Mouse (Mus musculus) c-Kit-negative CD71-positive TER-119-positive erythroid progenitor cells, embryonic 14.5 days (primary cell): ENCODE measurements around the gene Fxyd5.

Experiments
- DNase-seq: peaks from one replicate; pipeline ENCODE4 v3.0.0-alpha.2; 2013; ENCODE audit warnings: low read depth, low spot score

Gene Fxyd5

DNA sequence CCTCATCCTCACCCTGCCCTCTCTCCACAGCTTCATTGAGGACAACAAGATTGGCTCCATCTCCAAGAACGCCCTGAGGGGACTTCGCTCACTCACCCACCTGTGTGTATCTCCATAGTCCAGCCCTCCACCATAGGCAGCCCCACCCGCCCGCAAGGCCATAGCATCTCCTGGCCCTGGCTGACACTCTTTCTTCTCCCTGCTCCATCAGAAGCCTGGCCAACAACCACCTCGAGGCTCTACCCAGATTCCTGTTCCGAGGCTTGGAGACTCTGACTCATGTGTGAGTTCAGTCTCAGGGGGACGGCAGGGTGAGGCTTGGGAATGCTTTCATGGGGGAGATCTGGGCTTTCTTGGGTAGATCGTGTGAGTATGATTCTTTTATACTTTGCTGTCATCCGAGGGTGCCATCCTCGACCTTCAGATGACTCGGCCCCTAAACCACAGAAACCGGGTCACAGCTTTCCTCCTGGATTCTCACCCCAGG is 20.8 kb upstream of the Fxyd5 start:
- no peak for DNase-seq

DNA sequence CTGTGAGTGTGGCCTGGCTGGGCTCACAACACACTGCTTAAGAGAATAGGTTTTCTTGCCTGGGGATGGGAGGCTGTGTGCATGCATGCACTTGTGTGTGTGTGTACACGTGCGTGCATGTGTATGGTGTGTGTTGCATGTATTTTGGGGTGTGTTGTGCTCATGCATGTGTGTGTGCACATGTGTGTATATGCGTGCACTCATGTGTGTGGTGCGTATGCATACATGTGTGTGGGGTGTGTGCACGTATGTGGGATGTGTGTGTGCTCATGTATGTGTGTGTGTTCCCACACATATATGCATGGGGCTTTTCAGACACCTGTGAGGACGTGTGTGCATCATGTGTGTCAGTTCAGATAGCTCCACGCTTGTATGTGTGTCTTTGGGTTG is 18.3 kb upstream of the Fxyd5 start:
- DNase-seq: no peak

DNA sequence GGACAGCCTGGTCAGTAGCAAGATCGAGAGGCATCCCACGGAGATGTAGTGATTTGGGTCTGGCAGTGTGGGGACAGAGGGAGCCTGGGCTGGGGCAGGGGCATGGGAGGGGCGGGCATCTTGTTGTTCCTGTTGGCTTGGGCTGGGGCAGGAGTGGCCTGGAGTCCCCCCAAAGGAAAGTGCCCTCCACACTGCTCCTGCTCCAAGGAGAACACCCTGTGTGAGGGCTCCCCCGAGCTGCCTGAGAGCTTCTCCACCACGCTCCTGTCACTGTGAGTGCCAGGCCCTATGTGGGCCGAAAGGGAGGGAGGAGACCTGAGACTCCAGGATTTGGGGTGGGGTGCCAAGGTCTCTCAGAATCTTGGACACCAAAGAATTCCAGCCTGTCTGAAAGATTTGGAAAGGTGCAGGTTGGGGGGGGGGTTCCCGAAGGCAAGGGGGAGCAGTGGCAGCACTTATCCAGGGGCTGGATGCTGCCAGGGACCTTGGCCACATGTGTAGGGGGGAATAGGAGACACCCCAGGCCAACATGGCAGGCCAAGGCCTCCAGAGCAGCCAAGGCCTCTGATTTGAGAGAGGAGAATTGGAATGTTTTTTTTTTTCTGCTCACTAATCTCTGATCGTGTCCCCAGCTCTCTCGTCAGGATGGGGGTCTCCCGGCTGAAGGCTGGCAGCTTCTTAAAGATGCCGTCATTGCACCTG is 17.8 kb upstream of the Fxyd5 start:
- no peak for DNase-seq

DNA sequence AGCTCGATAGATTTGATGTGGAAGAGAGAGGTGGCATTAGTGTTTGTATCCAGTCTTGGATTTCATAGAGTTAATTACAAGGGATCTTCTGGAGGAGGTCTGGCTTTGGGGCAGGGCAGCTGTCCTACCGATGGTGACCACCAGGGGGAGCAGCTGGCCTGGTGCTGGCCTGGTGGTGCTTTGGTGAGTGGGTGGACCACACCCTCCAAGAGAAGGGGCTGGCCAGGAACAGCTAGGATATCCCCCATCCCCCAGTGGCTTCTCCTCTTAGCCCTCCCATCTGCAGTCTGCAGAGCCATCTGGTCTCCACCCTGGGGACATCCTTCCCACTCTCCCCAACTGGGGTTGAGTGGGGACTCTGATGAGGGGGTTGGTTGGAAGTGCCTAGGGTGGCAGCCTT is 16.8 kb upstream of the Fxyd5 start, which contains the start of gene Lgi4:
Gene Lgi4, plus strand, starts transcription at position 235 of the 400 bp plus-strand sequence.
- no peak for DNase-seq

DNA sequence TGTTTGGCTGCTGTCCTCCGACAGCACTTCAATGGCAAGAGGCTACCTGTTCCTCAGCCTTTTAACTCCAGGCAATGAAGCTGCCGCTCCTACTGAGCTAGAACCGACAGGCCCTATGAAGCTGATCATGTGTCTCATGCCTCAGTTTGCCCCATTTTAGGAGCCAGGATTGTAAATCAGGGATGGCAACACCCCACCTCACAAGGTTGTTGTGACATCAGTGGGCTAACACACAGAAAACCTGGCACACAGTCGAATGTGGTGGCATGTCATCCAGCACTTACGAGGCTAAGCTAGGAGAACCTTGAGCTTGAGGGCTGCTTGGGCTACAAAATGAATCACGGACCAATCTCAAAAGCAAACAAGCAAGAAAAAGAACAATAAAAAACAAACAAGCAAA is 15.9 kb upstream of the Fxyd5 start:
- no peak for DNase-seq

DNA sequence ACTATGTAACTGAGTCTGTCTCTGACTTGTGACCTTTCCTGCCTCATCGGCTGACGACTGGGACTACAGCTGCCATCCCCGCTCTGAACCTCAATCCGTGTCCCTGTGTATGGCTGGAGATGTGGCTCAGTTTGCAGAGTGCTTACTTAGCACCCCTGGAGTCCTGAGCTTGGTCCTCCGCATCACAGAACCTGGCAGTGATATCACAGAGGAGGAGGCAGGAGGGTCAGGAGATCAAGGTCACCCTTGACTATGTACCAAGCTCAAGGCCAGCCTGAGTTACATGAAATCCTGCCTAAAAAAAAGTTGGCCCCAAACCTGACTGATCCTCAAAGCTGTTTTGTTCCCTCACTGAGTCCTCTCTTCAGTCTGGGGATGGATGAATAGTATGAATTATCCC is 15.4 kb upstream of the Fxyd5 start:
- DNase-seq: no peak

DNA sequence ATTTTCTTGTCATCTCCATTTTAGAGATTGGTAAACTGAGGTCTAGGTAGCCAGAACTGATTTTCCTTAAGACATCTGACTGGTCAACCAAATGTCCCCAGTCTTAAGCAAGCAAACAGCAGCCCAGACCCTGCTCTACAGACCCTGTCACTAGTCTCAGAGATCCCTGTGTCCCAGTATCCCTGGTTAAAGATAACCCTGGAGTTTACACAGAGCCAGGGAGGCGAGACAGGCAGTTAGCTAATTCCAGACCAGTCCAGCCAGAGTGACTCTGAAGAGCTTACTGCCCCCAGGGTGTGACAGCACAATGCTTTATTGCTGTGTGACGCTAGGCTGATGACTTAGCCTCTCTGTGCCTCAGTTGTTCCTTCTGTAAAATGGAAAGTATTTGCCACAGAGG is 14.8 kb upstream of the Fxyd5 start, which contains the start of gene Fxyd1:
Gene Fxyd1, minus strand, starts transcription at position 129 of the 400 bp plus-strand sequence.
- no peak for DNase-seq

DNA sequence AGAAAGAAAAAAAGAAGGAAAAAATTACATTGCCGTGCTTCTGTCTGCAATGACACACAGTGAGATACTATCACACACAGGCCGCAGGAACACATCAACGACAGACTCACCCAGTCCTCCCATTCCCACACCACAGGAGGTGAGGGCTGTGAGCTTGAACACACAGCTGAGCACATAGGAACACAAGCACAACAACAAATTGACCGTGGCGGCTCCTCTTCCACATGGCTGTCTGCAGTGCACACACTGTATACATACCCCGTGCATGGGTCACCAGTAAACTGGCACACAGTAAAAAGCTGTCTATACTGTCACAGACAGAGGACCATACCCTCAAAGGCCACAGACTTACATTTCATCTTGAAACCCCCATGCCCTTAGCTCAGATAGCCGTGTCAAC is 14.2 kb upstream of the Fxyd5 start:
- DNase-seq: no peak

DNA sequence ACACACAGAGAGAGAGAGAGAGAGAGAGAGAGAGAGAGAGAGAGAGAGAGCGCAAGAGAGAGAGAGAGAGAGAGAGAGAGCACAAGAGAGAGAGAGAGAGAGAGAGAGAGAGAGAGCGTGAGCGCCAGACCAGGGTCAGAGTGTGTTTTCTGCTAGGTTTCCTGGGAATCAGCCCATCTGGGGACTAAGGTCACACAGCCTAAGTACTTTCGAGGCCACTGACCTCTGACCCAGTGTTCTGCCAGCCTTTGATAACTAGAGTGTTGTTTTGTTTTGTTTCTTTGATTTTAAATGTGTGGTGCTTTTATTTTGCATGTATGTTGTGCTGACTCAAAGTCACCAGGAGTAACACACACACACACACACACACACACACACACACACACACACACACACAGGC is 13.6 kb upstream of the Fxyd5 start:
- no peak for DNase-seq

DNA sequence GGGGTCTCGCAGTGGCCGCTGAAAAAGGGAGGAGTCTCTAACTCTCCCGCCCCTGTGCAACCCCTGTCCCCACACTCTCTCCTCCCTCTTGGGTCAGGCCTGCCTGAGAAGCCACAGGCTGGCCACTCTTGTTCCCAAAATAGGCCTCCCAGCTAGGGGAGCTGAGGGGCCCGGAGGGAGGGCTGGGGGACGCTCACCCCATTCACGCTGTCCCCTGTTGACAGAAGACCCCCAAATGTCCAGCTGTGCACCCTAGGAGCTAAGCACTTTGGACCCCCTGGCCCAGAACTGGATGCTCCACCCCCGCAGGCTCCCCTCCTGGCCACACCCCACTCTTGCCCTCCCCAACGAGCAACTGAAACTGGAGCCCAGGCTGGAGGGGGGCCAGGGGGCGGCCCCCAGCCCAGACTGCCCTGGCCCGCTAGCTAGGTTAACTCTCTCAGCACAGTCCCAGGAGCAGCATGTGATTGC is 13.1 kb upstream of the Fxyd5 start:
- no peak for DNase-seq

DNA sequence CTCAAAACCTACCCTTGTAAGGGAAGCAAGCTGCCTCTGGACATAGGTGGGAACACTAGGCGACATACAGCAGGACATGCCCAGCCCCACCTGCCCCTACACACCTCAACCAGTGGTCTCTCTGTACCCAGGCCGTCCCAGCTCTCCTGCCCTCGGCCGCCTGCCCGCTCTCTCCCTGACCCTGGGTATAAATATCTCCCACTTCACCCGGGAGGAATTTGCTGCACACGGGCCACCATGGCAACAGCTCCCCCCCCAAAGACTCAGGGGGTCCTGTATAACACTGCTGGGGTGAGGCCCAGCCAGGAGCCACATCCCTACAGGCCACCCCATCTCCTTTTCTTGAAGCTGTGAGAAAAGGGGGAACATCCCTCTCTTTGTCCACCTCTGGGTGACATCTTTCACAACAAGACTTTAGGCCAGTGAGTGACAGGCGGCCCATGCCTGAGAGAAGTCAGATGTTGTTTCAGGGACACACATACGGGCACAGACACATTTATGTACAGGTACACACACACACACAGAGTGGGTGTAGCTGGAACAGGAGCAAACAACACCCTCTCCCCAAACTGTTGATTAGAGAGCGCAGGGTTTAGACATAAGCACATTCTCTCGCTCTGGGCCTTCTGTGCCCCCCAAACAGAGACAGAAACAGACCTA is 12.5 kb upstream of the Fxyd5 start:
- DNase-seq: no peak

DNA sequence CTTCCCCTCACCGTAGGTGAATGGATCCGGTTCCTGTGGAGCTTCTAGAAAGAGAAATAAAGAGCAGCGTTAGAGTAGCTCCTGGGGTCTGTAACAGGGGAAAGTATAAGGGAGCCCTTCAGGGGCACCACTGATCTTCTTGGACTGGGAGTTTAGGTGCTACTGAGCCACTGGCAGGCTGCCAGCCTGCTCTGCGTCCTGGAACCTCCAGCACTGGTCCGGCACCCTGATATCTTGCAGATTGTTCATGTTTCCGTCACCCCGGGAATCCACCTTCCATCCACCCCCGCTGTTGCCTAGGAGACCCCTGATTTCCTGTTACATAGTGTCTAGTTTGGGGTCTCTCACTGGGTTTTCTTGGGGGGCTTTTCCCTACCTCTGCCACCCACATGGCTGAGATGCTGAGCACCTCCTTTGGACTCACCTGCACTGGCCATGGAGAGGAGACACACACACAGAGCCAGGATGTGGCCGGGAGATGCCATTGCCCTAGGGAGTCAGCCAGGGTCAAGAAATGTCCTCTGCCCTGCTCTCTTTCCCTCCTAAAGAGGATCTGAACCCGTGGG is 11.7 kb upstream of the Fxyd5 start:
- no peak for DNase-seq

DNA sequence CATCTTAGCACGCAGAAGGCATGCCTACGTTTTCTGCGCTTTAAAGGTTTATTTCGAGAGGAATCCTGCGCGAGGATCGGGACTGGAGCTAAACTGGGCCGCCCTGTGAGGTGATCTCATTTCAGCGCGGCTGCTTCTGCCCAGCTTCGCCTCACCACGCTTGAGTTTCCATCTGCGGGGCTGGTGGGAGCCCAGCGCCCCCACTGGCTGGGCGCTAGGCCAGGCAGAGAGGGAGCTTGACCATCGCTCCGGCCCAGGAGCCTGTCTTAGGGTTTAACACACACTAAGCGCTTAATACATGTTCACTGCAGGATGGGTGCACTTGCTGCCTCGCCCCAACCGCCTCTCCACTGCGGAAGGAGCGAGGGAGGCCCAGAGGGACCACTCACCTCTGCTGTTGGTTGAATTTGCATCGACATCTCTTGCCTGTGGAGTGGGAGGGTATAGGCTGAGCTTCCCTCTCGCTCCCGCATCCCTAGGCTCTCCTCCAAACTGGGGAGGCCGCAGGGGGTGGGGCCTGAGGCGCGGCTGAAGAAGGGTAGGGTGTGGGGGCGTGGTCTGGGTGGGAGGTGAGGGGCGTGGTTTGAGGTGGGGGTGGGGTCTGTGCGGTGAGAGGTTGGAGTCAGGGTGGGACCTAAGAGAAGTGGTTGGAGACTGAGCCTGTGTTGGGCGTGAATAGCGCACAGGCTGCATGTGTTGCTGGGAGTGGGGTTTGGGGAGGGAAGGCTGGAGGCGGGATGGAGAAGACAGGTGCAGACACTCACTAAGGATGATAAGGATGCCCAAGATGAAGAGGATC is 10.6 kb upstream of the Fxyd5 start:
- DNase-seq: no peak

DNA sequence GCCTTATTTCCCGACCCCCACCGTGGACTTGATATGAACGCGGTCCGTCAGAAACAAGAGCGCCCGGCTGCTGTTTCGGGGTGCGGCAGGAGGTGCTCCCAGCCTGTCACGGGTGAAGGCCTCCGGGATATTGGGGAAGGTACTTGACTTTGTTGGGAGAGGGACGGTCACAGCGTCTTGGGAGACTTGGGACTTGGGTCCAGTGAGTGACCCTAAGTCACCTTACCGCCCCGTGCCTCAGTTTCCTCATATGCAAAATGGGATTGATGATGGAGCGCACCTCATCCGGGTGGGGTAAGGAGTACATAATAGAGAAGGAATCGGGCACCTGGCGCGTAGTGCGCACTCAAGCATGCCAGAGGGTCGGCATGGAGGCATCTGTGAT is 10.0 kb upstream of the Fxyd5 start:
- no peak for DNase-seq

DNA sequence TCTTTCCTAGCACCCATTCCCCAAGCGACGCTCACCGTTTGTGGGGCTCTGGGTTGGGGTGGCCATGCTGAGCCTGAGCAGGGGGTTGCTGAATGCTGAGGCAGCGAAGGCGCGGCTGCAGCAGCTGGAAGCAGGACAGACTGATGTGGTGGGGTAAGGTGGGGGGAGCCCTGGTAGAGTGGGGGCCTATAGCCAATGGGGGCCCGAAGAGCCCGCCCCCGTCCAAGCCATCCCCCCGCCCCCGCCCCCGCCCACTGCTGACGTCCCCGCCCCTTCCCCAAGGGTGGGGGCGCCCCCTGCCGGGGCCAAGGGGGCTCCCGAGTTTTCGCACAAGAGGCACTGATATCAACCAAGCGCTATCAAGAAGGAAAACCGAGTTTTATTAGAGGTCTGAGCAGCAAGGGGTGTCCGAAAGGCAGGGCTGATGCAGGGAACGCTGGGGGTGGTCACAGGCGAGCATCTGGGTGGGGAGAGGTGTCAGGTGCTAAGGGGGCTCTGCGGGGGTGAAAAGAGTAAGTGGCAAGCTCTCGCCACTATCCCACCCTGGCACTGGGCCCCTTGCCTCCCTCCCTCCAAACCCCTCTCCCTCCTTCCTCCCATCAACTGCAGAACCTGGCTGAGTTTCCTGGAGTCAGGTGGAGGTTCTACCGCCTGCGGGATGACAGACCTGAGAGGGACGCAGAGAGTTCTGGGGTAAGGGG is 9.2 kb upstream of the Fxyd5 start, which contains the start of gene Fxyd7:
Gene Fxyd7, minus strand, starts transcription at position 147 of the 701 bp plus-strand sequence.
- no peak for DNase-seq

DNA sequence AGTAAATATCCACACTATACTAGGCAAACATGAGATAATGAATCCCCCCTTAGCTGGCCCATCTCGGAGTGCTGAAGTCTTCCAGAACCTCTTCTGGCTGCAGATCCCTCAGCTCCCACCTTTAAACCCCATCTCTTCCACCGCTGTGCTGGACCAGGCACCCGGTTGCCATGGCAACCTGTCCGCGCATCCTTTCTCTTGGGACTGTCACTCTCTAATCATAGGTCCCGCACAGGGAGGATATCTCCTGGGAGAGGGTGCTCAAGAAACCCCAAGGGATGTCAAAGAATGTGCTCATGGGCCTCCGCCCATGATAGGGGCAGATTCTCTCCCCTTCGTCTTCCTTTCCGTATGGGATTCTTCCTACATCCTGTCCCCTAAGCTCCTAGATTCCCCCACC is 8.6 kb upstream of the Fxyd5 start:
- no peak for DNase-seq

DNA sequence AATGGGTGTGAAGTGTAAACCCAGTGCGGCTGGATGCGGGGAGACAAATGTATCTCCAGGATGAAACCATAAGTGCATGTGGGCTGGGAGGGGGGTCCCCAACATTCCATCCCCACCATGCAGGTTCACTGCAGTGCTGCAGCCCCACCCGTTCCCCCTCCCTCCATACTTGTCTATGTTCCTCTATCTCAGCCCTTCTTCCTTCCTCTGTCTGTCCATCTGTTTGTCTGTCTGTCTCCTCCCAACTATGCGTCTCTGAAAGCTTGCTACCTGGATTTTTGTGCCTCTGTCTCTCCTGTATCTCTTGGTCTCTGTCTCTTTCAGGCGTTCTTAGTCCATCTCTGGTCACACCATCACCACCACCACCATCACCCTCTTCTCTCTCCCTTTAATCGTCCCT is 8.2 kb upstream of the Fxyd5 start:
- DNase-seq: no peak

DNA sequence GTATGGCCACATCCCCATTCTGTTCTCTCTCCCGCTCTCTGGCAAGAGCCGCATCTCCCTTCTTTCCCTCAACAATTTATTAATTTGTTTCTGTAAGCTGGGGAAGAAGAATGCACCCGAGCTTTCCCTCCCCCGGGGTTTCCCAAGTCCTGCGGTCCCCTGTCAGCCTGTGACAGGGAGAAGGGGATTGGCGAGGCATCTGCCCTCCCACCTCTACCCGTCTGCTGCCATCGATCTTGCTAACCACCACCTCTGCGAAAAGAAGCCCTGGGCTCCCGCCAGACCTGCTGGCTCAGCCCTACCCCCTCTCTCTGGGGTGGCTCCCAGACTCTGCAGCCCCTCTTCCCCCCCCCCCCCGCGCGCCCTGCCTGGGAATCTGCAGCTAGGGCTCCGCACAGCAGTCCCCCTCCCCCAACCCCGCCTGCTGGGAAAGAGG is 7.6 kb upstream of the Fxyd5 start:
- DNase-seq: no peak

DNA sequence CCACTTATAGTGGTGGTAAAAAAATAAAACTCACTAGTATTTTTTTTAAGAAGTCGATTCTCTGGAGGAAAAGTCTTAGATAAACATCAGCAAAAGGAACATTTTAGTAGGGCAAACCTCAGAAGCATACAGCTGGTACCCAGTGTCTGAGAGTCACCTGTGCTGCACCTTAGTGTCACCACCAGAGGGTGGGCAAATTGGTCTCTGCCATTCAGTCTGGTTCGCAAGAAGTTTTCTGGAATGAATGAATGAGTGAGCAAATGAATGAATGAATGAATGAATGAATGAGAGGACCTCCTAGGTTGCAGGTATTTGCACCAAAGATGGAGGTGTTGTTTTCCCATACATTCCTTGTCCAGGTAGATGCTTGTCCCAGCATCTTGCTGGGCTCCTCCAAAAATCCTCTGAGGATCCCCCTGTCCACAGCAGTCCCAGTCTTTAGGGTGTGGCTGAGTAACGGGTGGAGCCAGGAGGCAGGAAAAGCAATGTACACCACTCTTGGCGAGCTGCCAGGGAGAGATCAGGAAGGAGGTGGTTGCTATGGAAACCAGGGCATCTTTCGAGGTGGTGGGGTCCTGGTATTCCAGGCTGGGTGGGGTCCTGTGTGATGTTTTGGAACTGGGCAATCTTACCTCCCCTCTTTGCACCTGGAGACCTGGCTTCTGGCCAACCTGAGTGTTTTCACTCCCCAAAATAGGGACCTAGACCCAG is 7.0 kb upstream of the Fxyd5 start:
- DNase-seq: no peak

DNA sequence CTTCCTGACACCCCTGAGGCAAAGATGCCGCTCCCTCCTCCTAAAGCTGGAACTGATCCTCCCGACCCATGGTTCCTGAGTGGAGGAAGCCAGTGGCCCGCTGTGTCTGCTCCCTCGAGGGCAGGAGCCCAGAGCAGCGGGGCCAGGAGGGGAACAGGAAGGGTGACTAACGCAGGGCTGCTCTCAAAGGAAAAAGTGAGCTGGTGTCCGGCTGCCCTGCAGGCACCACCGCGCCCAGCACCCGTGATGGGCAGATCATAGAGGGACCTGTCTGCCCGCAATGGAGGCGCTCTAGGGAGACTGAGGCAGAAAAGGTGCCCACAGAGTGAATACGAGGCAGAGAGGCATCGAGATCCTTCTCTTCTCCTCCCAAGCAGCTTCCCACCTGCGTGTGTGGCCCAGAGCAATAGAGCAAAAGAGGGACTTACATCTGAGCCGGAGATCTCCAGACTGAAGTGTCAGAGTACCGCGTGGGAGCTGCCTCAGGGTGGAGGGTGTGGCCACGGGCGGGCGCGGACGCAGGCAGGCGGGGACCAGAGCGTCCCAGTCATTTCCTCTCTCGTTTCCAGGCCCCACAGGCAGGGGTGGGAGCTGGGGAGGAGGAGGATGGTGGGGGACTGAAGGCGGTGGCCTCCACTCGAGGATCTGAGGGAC is 492 bp downstream of the Fxyd5 start:
- no peak for DNase-seq
